Mouse (Mus musculus): ENCODE measurements at regions not wholly inside any gene's neighbourhood (a gene's known extent, or its start where the extent isn't known, plus 50 kb on each side); places are given as distances from the start of the nearest gene placed in this dataset.

DNA sequence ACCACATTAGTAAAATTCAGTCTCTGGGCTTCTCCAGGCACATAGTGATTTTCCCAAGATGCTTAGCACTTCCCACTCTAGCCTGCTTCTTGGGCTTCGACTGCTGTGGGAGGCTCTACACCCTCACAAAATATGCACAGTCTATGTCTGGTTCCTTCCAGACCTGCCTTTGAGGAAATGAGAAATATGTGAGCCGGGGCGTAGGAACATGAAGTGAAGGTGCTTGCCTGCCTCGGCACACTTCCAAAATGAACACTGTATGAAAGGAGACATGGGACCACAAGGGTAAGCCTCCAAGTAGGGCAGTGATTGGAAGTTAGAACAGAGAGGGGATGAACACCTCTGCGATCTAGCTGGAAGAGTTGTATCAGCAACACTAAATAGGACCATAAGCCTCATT, 54.5 kb downstream of the Gm10260 start:
- no peak for DNase-seq (ENCODE audit: low spot score)

GRCm38 (mm10) chr13:97704541-97704940, 55.9 kb downstream of the Gm10260 start:
- DNase-seq (ENCODE audit: low spot score), result no peak

DNA sequence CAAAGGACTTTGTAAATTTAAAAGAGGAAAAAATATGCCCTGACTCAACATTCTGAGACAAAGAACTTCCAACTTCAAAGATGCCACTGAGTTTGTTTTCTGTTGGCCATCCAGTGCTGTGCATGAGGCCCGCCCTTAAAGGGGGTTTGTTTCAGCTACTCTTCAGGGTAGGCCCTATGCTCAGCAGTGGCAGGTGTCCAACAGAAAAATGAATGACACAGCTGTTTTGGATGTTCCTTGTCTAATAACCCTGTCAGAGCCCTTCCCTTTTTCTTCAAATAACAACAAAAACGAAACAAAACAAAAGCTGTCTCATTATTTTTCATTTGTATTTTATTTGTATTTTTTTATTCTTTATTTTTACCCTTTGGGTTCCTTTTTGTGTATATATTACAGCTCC, 61.5 kb downstream of the Gm10260 start:
- DNase-seq (ENCODE audit: low spot score), result no peak

DNA sequence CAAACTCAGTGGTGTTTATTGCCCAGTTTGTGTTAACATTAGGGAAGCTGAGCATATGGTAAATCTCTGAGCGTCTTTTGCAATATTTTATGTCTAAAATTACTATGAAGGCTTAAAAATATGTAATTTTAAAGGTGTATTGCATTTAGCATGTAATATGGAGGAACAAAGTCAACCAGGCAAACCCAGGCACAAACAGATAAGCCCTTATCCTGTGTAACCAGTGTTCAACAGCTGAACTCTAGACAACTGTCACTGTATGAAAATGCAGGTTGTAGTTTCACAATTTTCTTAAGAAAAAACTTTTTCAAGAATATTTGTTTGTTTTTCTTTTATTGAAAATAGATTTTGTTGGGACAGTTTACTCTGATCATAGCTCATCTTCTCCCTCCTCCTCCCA, 62.1 kb downstream of the Gm10260 start:
- no peak for DNase-seq (ENCODE audit: low spot score)

- no peak for DNase-seq (ENCODE audit: low spot score)
Measured at GRCm38 (mm10) chr13:97697262-97697661, 63.2 kb downstream of the Gm10260 start.

- DNase-seq (ENCODE audit: low spot score), result no peak
Measured at GRCm38 (mm10) chr13:97695022-97695421, 65.4 kb downstream of the Gm10260 start.

GRCm38 (mm10) chr13:97694356-97694990, 66.0 kb downstream of the Gm10260 start:
- no peak for DNase-seq (ENCODE audit: low spot score)

- DNase-seq (ENCODE audit: low spot score), result no peak
Measured at GRCm38 (mm10) chr13:97688310-97688886, 72.0 kb downstream of the Gm10260 start.

DNA sequence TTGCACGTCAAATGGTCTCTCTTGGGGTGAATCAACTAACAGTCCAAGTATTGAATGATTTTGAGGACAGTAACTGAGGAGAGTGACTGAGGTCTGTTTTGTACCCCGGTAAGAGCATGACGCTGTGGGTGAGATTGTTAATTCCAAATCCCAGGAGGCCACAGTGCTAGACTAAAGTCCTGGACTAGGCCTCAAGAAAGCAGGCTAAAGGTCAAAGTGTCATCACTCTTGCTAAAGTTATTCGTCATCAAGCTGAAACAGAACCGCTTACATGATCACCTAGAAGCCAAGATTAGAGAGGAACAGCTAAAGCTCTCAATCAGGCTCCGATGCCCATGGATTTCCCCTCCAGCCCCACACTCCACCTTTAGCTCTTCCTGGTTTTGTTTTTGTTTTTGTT, 76.6 kb downstream of the Gm10260 start:
- no peak for DNase-seq (ENCODE audit: low spot score)

- no peak for DNase-seq (ENCODE audit: low spot score)
Measured at GRCm38 (mm10) chr13:97681228-97681987, 79.0 kb downstream of the Gm10260 start.

GRCm38 (mm10) chr13:97680283-97680896, 80.0 kb downstream of the Gm10260 start:
- no peak for DNase-seq (ENCODE audit: low spot score)

GRCm38 (mm10) chr13:97678991-97679390, 81.4 kb downstream of the Gm10260 start:
- no peak for DNase-seq (ENCODE audit: low spot score)

GRCm38 (mm10) chr13:97676536-97677048, 83.8 kb downstream of the Gm10260 start:
- DNase-seq (ENCODE audit: low spot score), result peak; percentile 22

GRCm38 (mm10) chr13:97673107-97673506, 87.3 kb downstream of the Gm10260 start:
- no peak for DNase-seq (ENCODE audit: low spot score)

GRCm38 (mm10) chr13:97672038-97672675, 88.3 kb downstream of the Gm10260 start:
- DNase-seq (ENCODE audit: low spot score), result no peak

DNA sequence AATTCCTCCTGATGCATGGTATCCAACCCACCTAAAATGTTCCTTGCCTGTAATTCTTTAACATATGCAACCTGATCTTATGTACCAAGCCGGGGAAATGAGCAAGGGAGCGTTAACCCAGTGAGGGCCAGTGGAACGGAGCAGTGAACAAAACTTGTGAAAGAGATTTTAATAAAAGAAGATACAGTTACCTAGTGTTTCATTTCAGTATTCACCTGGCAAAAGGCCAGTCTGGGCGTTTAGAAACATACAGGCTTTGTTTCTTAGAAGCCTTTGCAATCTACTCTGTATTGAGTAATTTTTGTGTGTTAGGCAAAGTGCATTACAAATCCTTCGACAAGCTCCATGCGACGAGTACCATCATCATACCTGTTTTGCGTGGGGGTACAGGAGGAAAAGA, 91.1 kb downstream of the Gm10260 start:
- no peak for DNase-seq (ENCODE audit: low spot score)

- no peak for DNase-seq (ENCODE audit: low spot score)
Measured at GRCm38 (mm10) chr13:97668910-97669309, 91.5 kb downstream of the Gm10260 start.

DNA sequence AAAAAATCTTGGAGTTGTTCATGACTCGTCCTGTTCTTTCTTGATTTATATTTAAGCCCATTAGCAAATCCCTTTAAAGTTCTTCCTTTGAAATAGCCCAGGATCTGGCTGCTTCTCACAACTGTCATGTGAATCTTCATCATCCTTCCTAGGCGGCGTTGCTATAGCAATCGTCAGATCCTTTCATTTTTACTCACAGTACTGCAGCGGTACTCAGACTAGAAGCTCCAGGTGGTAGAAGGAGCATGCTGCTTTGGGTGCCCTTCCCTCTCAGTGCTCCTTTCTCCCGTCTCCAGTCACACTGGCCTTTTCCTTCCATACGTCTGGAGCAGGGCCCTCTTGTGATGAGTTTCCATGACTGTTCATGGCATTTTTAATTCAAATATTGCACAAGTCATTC, 93.1 kb downstream of the Gm10260 start:
- no peak for DNase-seq (ENCODE audit: low spot score)

DNA sequence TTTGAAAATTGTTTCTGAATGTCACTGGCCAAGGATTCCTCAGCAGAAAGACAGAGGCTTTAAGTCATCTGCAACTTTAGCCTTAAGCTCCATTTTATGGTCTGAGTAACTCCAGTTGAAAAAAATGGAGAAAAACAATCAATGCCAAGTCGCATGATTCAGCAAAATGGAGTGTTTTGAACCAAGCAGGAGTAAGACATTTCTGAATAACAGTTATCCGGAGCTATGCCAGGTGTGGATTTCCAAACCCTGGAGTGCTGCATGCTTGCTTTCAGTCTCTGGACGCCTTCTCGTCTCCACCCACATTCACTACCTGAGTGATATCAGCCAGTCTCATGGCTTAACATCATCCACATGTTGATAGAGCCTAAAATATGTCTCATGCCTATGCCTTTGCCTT, 93.7 kb downstream of the Gm10260 start:
- no peak for DNase-seq (ENCODE audit: low spot score)

DNA sequence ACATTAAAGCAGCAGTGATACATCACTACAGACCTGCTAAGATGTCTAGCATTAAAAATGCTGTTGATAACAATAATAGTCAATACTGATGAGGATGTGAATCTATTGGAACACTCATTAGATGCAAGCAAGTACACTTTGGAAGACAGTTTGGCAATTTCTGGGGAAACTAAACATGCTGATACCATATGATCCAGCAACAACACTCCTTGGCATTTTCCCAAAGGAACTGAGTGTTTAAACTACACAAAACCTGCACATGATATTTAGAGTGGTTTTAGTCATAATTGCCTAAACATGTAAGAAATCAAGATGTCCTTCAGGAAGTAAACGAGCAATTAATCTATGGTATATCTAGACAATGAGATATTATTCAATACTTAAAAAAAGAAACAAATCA, 95.2 kb downstream of the Gm10260 start:
- no peak for DNase-seq (ENCODE audit: low spot score)

DNA sequence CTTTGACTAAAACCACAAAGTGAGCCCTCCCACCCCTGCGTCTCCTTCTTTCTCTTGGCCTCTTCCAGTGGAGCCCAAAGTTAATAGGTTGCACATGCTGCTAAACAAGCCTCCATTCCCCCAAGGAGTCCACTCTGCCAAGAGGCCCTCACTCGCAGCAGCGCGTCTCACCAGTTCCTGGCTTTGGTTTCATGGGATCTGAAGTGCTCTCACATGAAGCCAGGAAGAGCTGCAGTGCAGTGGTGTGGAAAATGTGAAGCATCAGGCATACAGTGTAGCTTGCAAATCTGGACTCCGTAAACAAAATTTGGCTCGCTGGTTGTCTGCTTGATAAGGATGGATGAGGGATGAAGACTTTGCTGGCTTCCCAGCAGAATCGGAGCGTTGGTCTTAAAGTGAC, 97.7 kb downstream of the Gm10260 start:
- no peak for DNase-seq (ENCODE audit: low spot score)

- no peak for DNase-seq (ENCODE audit: low spot score)
Measured at GRCm38 (mm10) chr13:97656618-97657017, 103.8 kb downstream of the Gm10260 start.
